Mouse (Mus musculus) liver, embryonic 13.5 days (tissue): ENCODE data around the gene Aox3. TPM values are rescaled to one million over a fixed set of nuclear protein-coding genes. Genes with fewer than 3 reads are reported as not detected.
A peak's percentile ranks its signal among the peaks of the same experiment; 100 is the strongest.

Experiments
- ATAC-seq: fragments of 200-750 bp; cut with Nextera tagmentation; 2 replicates; pipeline ENCODE4 v1.8.0; 2017; ENCODE audit warnings: low read depth, mild to moderate bottlenecking, moderate number of reproducible peaks, moderate library complexity
- DNase-seq: peaks from one replicate; pipeline ENCODE4 v3.0.0; 2022
- H3K27ac ChIP-seq: fragments of 300-500 bp; sonication (generic); 2 replicates; pipeline ENCODE4 v1.5.1; 2015; ENCODE audit warnings: moderate library complexity, mild to moderate bottlenecking, inconsistent platforms
- H3K27me3 ChIP-seq: fragments of 300-500 bp; sonication (generic); 2 replicates; pipeline ENCODE4 v1.6.1; 2015; ENCODE audit warnings: mild to moderate bottlenecking, inconsistent platforms
- H3K36me3 ChIP-seq: fragments of 300-500 bp; sonication (generic); 2 replicates; pipeline ENCODE4 v1.6.1; 2015; ENCODE audit warnings: mild to moderate bottlenecking, inconsistent platforms
- H3K4me1 ChIP-seq: fragments of 300-500 bp; sonication (generic); replicated peaks from 2 replicates; pipeline ENCODE4 v1.6.1; 2015; ENCODE audit warnings: inconsistent platforms
- H3K4me2 ChIP-seq: fragments of 300-500 bp; sonication (generic); 2 replicates; pipeline ENCODE4 v1.6.1; 2015; ENCODE audit warnings: inconsistent platforms, mild to moderate bottlenecking, moderate library complexity
- H3K4me3 ChIP-seq: fragments of 300-500 bp; sonication (generic); replicated peaks from 2 replicates; pipeline ENCODE4 v1.5.1; 2015; ENCODE audit warnings: mild to moderate bottlenecking, inconsistent platforms
- H3K9ac ChIP-seq: fragments of 300-500 bp; sonication (generic); 2 replicates; pipeline ENCODE4 v1.6.1; 2015; ENCODE audit warnings: mild to moderate bottlenecking, inconsistent platforms
- H3K9me3 ChIP-seq: fragments of 300-500 bp; sonication (generic); replicated peaks from 2 replicates; pipeline ENCODE4 v1.6.1; 2016; ENCODE audit warnings: inconsistent platforms
- WGBS: fragments of 180-500 bp; shearing (Covaris S2); methylation state at CpG from one replicate; pipeline ENCODE4 v1.1.7; 2015; ENCODE audit not compliant: insufficient replicate concordance; 5-methylcytosine and 5-hydroxymethylcytosine counted together
- polyA plus RNA-seq: library from polyadenylated mRNA; unstranded; fragments of >200 nt; fragmentation: Nextera tagmentation; extraction: Ambion mirVana; gene quantifications from 2 replicates; pipeline ENCODE4 v1.2.1, GENCODE M21; 2015

Gene Aox3
- polyA plus RNA-seq, 1 experiment from 2014 or later = 0.16 TPM

GRCm38 (mm10) chr1:58079689-58080088 lies 33.2 kb upstream of the Aox3 start:
- H3K27ac ChIP-seq = no peak overlapping the region
- no peaks in the 10 kb centered on the region for H3K27me3 ChIP-seq
- H3K9me3 ChIP-seq = no peaks in the 10 kb centered on the region
- H3K4me3 ChIP-seq = no peak overlapping the region
- ATAC-seq = no peak
- 67% methylated on average over 5 of the region's 5 CpGs for WGBS
- H3K4me2 ChIP-seq = no peak overlapping the region
- H3K9ac ChIP-seq = no peak overlapping the region
- DNase-seq = no peak
- H3K36me3 ChIP-seq = no peaks in the 10 kb centered on the region
- H3K4me1 ChIP-seq = no peaks in the 10 kb centered on the region

GRCm38 (mm10) chr1:58080446-58080845 lies 32.5 kb upstream of the Aox3 start:
- H3K27me3 ChIP-seq = no peaks in the 10 kb centered on the region
- no peak overlapping the region for H3K9ac ChIP-seq
- ATAC-seq (no peak), DNase-seq (no peak)
- H3K9me3 ChIP-seq = no peaks in the 10 kb centered on the region
- no peak overlapping the region for H3K4me2 ChIP-seq
- H3K4me1 ChIP-seq = no peaks in the 10 kb centered on the region
- no peaks in the 10 kb centered on the region for H3K36me3 ChIP-seq
- H3K4me3 ChIP-seq = no peak overlapping the region
- 59% methylated on average over 4 of the region's 4 CpGs for WGBS
- no peak overlapping the region for H3K27ac ChIP-seq

GRCm38 (mm10) chr1:58081356-58081755 lies 31.6 kb upstream of the Aox3 start:
- no peaks in the 10 kb centered on the region for H3K27me3 ChIP-seq
- no peak for DNase-seq
- WGBS = 72% methylated on average over 5 of the region's 5 CpGs

GRCm38 (mm10) chr1:58089316-58089715 lies 23.6 kb upstream of the Aox3 start:
- 52% methylated on average over 5 of the region's 5 CpGs for WGBS
- Histone ChIP-seq H3K9ac (no peak overlapping the region), H3K4me2 (no peak overlapping the region), H3K4me3 (no peak overlapping the region), H3K9me3 (no peaks in the 10 kb centered on the region), H3K27ac (no peak overlapping the region), H3K27me3 (no peaks in the 10 kb centered on the region), H3K4me1 (no peaks in the 10 kb centered on the region), H3K36me3 (no peaks in the 10 kb centered on the region)
- DNase-seq = no peak
- no peak for ATAC-seq

More at GRCm38 (mm10) chr1:58081356-58081755, 31.6 kb upstream of the Aox3 start:
- H3K9me3 ChIP-seq = no peaks in the 10 kb centered on the region
- no peak overlapping the region for H3K4me2 ChIP-seq
- no peak for ATAC-seq
- H3K4me3 ChIP-seq = no peak overlapping the region
- no peak overlapping the region for H3K9ac ChIP-seq
- no peaks in the 10 kb centered on the region for H3K4me1 ChIP-seq
- H3K27ac ChIP-seq = no peak overlapping the region
- H3K36me3 ChIP-seq = no peaks in the 10 kb centered on the region

GRCm38 (mm10) chr1:58090191-58090590 lies 22.7 kb upstream of the Aox3 start:
- H3K4me1 ChIP-seq = no peaks in the 10 kb centered on the region
- H3K36me3 ChIP-seq = no peaks in the 10 kb centered on the region
- H3K9me3 ChIP-seq = no peaks in the 10 kb centered on the region
- no peak for DNase-seq
- no peak for ATAC-seq
- H3K4me3 ChIP-seq = no peak overlapping the region
- no peak overlapping the region for H3K4me2 ChIP-seq
- WGBS = 53% methylated on average over 4 of the region's 4 CpGs
- H3K27ac ChIP-seq = no peak overlapping the region
- H3K9ac ChIP-seq = no peak overlapping the region
- H3K27me3 ChIP-seq = no peaks in the 10 kb centered on the region

- no peak for DNase-seq
- Histone ChIP-seq H3K4me3 (no peak overlapping the region), H3K36me3 (no peaks in the 10 kb centered on the region), H3K27me3 (no peaks in the 10 kb centered on the region), H3K27ac (no peak overlapping the region), H3K4me2 (no peak overlapping the region), H3K4me1 (no peaks in the 10 kb centered on the region), H3K9me3 (no peaks in the 10 kb centered on the region), H3K9ac (no peak overlapping the region)
- ATAC-seq = no peak
- 41% methylated on average over 3 of the region's 3 CpGs for WGBS
Measured at GRCm38 (mm10) chr1:58091213-58091612, 21.7 kb upstream of the Aox3 start.

GRCm38 (mm10) chr1:58091992-58092560 lies 20.9 kb upstream of the Aox3 start:
- DNase-seq = no peak
- Histone ChIP-seq H3K4me2 (no peak overlapping the region), H3K4me1 (no peaks in the 10 kb centered on the region), H3K27me3 (no peaks in the 10 kb centered on the region), H3K4me3 (no peak overlapping the region), H3K36me3 (no peaks in the 10 kb centered on the region), H3K27ac (no peak overlapping the region), H3K9ac (no peak overlapping the region), H3K9me3 (no peaks in the 10 kb centered on the region)
- WGBS = 54% methylated on average over 2 of the region's 2 CpGs
- ATAC-seq = no peak

GRCm38 (mm10) chr1:58097338-58097737 lies 15.6 kb upstream of the Aox3 start:
- no peaks in the 10 kb centered on the region for H3K9me3 ChIP-seq
- ATAC-seq (no peak), DNase-seq (no peak)
- no peak overlapping the region for H3K4me2 ChIP-seq
- H3K4me3 ChIP-seq = no peak overlapping the region
- H3K27ac ChIP-seq = no peak overlapping the region
- no peaks in the 10 kb centered on the region for H3K4me1 ChIP-seq
- H3K36me3 ChIP-seq = no peaks in the 10 kb centered on the region
- 75% methylated on average over 6 of the region's 6 CpGs for WGBS
- no peaks in the 10 kb centered on the region for H3K27me3 ChIP-seq
- no peak overlapping the region for H3K9ac ChIP-seq

GRCm38 (mm10) chr1:58099119-58099518 lies 13.8 kb upstream of the Aox3 start:
- H3K27ac ChIP-seq = no peak overlapping the region
- no peak overlapping the region for H3K4me3 ChIP-seq
- no peaks in the 10 kb centered on the region for H3K27me3 ChIP-seq
- H3K9me3 ChIP-seq = no peaks in the 10 kb centered on the region
- no peaks in the 10 kb centered on the region for H3K4me1 ChIP-seq
- H3K36me3 ChIP-seq = no peaks in the 10 kb centered on the region
- no peak overlapping the region for H3K4me2 ChIP-seq
- ATAC-seq (no peak), DNase-seq (no peak)
- no peak overlapping the region for H3K9ac ChIP-seq

GRCm38 (mm10) chr1:58101531-58102146 lies 11.3 kb upstream of the Aox3 start:
- no peak for DNase-seq
- ATAC-seq = no peak
- H3K9me3 ChIP-seq = no peaks in the 10 kb centered on the region
- H3K27me3 ChIP-seq = no peaks in the 10 kb centered on the region
- H3K27ac ChIP-seq = peak overlapping the region; percentile 22; the same call in 1 of the 2 replicates
- 45% methylated on average over 2 of the region's 2 CpGs for WGBS
- no peaks in the 10 kb centered on the region for H3K36me3 ChIP-seq
- no peaks in the 10 kb centered on the region for H3K4me1 ChIP-seq
- no peak overlapping the region for H3K9ac ChIP-seq
- H3K4me3 ChIP-seq = no peak overlapping the region
- no peak overlapping the region for H3K4me2 ChIP-seq

- 50% methylated on average over 7 of the region's 7 CpGs for WGBS
Measured at GRCm38 (mm10) chr1:58102494-58102893, 10.4 kb upstream of the Aox3 start.

GRCm38 (mm10) chr1:58105685-58106084 lies 7.2 kb upstream of the Aox3 start:
- 70% methylated on average over 6 of the region's 6 CpGs for WGBS
- Histone ChIP-seq H3K4me1 (no peaks in the 10 kb centered on the region), H3K4me2 (no peak overlapping the region), H3K9ac (no peak overlapping the region), H3K36me3 (no peaks in the 10 kb centered on the region), H3K27me3 (no peaks in the 10 kb centered on the region), H3K4me3 (no peak overlapping the region), H3K9me3 (no peaks in the 10 kb centered on the region), H3K27ac (no peak overlapping the region)
- no peak for ATAC-seq
- DNase-seq = no peak

More at GRCm38 (mm10) chr1:58102494-58102893, 10.4 kb upstream of the Aox3 start:
- ATAC-seq (no peak), DNase-seq (no peak)
- Histone ChIP-seq H3K27ac (no peak overlapping the region), H3K4me3 (no peak overlapping the region), H3K27me3 (no peaks in the 10 kb centered on the region), H3K4me1 (no peaks in the 10 kb centered on the region), H3K9me3 (no peaks in the 10 kb centered on the region), H3K4me2 (no peak overlapping the region), H3K9ac (no peak overlapping the region), H3K36me3 (no peaks in the 10 kb centered on the region)
